Mouse (Mus musculus) retina, embryonic 14.5 days (tissue): ENCODE measurements around the gene Plcd3.

Experiments
- DNase-seq: peaks from one replicate; pipeline ENCODE4 v3.0.0-alpha.2; 2015; ENCODE audit warnings: low spot score

The Plcd3 gene

GRCm38 (mm10) chr11:103066191-103067050 lies 35.0 kb downstream of the Plcd3 start:
- no peak for DNase-seq

GRCm38 (mm10) chr11:103058499-103059085 lies 42.9 kb downstream of the Plcd3 start:
- DNase-seq, result no peak

- DNase-seq, result no peak
Measured at GRCm38 (mm10) chr11:103056636-103057035, 44.8 kb downstream of the Plcd3 start.

GRCm38 (mm10) chr11:103054798-103055197 lies 46.7 kb downstream of the Plcd3 start:
- peak; percentile 94 for DNase-seq

GRCm38 (mm10) chr11:103053191-103054076 lies 48.0 kb downstream of the Plcd3 start:
- DNase-seq, result no peak

- DNase-seq, result no peak
Measured at GRCm38 (mm10) chr11:103052078-103052477, 49.4 kb downstream of the Plcd3 start.

- DNase-seq, result no peak
Measured at GRCm38 (mm10) chr11:103051249-103051691, 50.2 kb downstream of the Plcd3 start.

- DNase-seq, result no peak
Measured at GRCm38 (mm10) chr11:103050153-103050552, 51.3 kb downstream of the Plcd3 start.

- no peak for DNase-seq
Measured at GRCm38 (mm10) chr11:103049611-103050010, 51.8 kb downstream of the Plcd3 start.

GRCm38 (mm10) chr11:103046286-103046685 lies 55.2 kb downstream of the Plcd3 start:
- DNase-seq, result no peak

- DNase-seq, result no peak
Measured at GRCm38 (mm10) chr11:103043982-103044381, 57.5 kb downstream of the Plcd3 start.

- DNase-seq, result no peak
Measured at GRCm38 (mm10) chr11:103042828-103043227, 58.6 kb downstream of the Plcd3 start.

- DNase-seq, result no peak
Measured at GRCm38 (mm10) chr11:103038037-103038436, 63.4 kb downstream of the Plcd3 start.

GRCm38 (mm10) chr11:103036881-103037465 lies 64.5 kb downstream of the Plcd3 start:
- DNase-seq, result no peak

- DNase-seq, result no peak
Measured at GRCm38 (mm10) chr11:103035007-103035406, 66.5 kb downstream of the Plcd3 start.

- DNase-seq, result no peak
Measured at GRCm38 (mm10) chr11:103033030-103033429, 68.4 kb downstream of the Plcd3 start.

- peak; percentile 97 for DNase-seq
Measured at GRCm38 (mm10) chr11:103028176-103028891, 73.1 kb downstream of the Plcd3 start, which contains the start of the genes Nmt1 and Dcakd. Nmt1 (plus strand) TSS chr11:103028190. Dcakd (minus strand) TSS chr11:103028333.

- no peak for DNase-seq
Measured at GRCm38 (mm10) chr11:103027570-103028175, 73.8 kb downstream of the Plcd3 start.

GRCm38 (mm10) chr11:103026901-103027300 lies 74.6 kb downstream of the Plcd3 start:
- no peak for DNase-seq

- DNase-seq, result no peak
Measured at GRCm38 (mm10) chr11:103023974-103024373, 77.5 kb downstream of the Plcd3 start.
